Mouse (Mus musculus) myocyte (in vitro differentiated cells): ENCODE results near the gene Itgb2. TPM values are rescaled to one million over a fixed set of nuclear protein-coding genes. Genes with fewer than 3 reads are reported as not detected.
A peak's percentile ranks its signal among the peaks of the same experiment; 100 is the strongest.

Source experiments
- H3K27me3 ChIP-seq: one replicate; pipeline ENCODE4 v1.6.1; 2011; ENCODE audit not compliant: control insufficient read depth, insufficient read depth, insufficient read length
- H3K36me3 ChIP-seq: one replicate; pipeline ENCODE4 v1.6.1; 2011; ENCODE audit not compliant: control insufficient read depth, insufficient read depth
- H3K4me2 ChIP-seq: one replicate; pipeline ENCODE4 v1.6.1; 2011; ENCODE audit warnings: low read depth, control low read depth
- H3K4me3 ChIP-seq: one replicate; pipeline ENCODE4 v1.5.1; 2011; ENCODE audit warnings: mild to moderate bottlenecking, control low read depth, moderate library complexity
- H3K79me2 ChIP-seq: one replicate; pipeline ENCODE4 v1.6.1; 2011; ENCODE audit not compliant: control insufficient read depth, insufficient read depth
- H3ac ChIP-seq: one replicate; pipeline ENCODE4 v1.6.1; 2011; ENCODE audit not compliant: control insufficient read depth, insufficient read length
- CEBPB ChIP-seq: IDR thresholded peaks from 2 replicates; pipeline ENCODE4 v1.6.1; 2011; ENCODE audit warnings: mild to moderate bottlenecking, moderate library complexity; ENCODE audit not compliant: poor library complexity, insufficient read depth, severe bottlenecking
- E2F4 ChIP-seq: IDR thresholded peaks from one replicate; pipeline ENCODE4 v1.6.1; 2011; ENCODE audit warnings: mild to moderate bottlenecking, control low read depth, moderate library complexity; ENCODE audit not compliant: insufficient read depth
- MAX ChIP-seq: IDR thresholded peaks from one replicate; pipeline ENCODE4 v1.6.1; 2011; ENCODE audit warnings: low read depth, mild to moderate bottlenecking, control low read depth
- MYOD1 ChIP-seq, 3 experiments: IDR thresholded peaks; one replicate each; pipeline ENCODE4 v1.6.1; 2011; ENCODE audit warnings: control low read depth in 2 of 3, low read depth in 2 of 3, mild to moderate bottlenecking in 2 of 3, moderate library complexity in 1 of 3; ENCODE audit not compliant: insufficient read length in 2 of 3, control insufficient read depth in 1 of 3
- MYOG ChIP-seq, 3 experiments: IDR thresholded peaks; one replicate each; pipeline ENCODE4 v1.6.1; 2011; ENCODE audit warnings: control low read depth in 2 of 3, low read depth in 2 of 3, mild to moderate bottlenecking in 2 of 3; ENCODE audit not compliant: insufficient read length in 2 of 3, control insufficient read depth in 1 of 3, insufficient read depth in 1 of 3
- POLR2A ChIP-seq: IDR thresholded peaks from one replicate; pipeline ENCODE4 v1.6.1; 2011; ENCODE audit warnings: low read depth, mild to moderate bottlenecking, control low read depth, moderate library complexity; ENCODE audit not compliant: insufficient read length
- POLR2AphosphoS2 ChIP-seq: IDR thresholded peaks from one replicate; pipeline ENCODE4 v1.6.1; 2011; ENCODE audit warnings: low read depth, control low read depth; ENCODE audit not compliant: insufficient read length
- REST ChIP-seq: IDR thresholded peaks from one replicate; pipeline ENCODE4 v1.6.1; 2011; ENCODE audit warnings: mild to moderate bottlenecking, control low read depth, moderate library complexity; ENCODE audit not compliant: insufficient read depth, insufficient read length
- SRF ChIP-seq: IDR thresholded peaks from one replicate; pipeline ENCODE4 v1.6.1; 2011; ENCODE audit warnings: low read depth; ENCODE audit not compliant: control insufficient read depth, insufficient read length
- TCF12 ChIP-seq: IDR thresholded peaks from one replicate; pipeline ENCODE4 v1.6.1; 2011; ENCODE audit warnings: mild to moderate bottlenecking, control low read depth; ENCODE audit not compliant: poor library complexity, insufficient read depth, severe bottlenecking
- TCF3 ChIP-seq: IDR thresholded peaks from one replicate; pipeline ENCODE4 v1.6.1; 2011; ENCODE audit warnings: low read depth, control low read depth; ENCODE audit not compliant: insufficient read length
- USF1 ChIP-seq: IDR thresholded peaks from one replicate; pipeline ENCODE4 v1.6.1; 2011; ENCODE audit warnings: low read depth, mild to moderate bottlenecking, control low read depth, moderate library complexity
- polyA plus RNA-seq: library from polyadenylated mRNA; unstranded; fragments of >200 nt; fragmentation: generic; extraction: Trizol; gene quantifications from one replicate; pipeline ENCODE4 v1.2.1, GENCODE M21; 2012; ENCODE audit warnings: missing spikeins

Gene Itgb2
- polyA plus RNA-seq, 1 experiment, result 1.3 TPM

DNA sequence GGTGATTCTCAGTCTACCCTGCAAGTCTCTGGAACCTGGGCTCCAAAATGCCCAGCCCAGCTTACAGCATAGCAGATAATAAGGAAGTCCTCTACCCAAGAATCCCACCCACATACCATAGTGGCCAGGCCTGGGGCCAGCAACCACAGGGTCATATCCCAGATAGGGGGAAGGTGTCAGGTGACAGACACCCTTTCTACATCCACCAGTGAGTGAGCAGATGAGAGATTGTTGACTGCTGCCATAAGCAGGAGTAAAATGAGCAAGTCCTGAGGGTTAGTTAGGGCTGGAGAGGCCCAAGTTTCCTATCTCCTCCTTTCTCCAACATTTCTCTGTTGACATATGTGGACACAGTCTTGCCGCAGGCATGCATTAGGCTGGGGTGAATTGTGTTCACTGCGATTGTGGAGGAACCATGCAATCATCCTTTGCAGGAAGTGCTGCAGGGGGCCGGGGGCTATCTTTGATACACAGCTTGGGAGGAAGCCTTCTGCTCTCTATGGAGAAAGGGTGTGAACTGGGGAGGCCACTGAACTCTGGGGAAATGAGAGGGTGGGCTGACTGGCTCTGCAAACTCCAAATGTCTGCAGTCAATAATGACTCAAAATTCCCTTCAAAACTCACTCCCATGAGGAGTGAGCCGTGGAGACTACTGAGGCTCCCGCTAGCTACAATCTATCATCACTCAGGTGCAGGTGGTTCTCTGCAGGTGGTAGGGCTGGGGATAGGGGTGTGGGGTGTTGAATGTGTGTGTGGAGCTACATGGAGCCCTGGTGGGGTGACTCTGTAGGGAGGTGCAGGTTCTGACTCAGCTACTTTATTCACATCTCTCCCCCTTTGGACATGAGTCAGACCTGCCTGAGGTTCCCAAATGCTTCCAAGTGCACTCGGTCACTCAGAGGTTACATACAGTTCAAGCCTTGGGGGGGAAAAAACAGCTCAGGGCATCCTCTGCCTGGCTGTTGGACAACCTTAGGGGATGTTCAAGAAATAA lies 1.3 kb downstream of the Itgb2 start:
- Histone ChIP-seq H3K4me2 (peak overlapping the region; percentile 44), H3K4me3 (no peak overlapping the region)
- no peak for TF ChIP-seq POLR2AphosphoS2
- TF ChIP-seq POLR2A, result no peak
- no peak for TF ChIP-seq TCF12
- TF ChIP-seq MYOG (IDR thresholded peaks at IDR 0.05; ENCODE audit: control insufficient read depth in 1 of 3, insufficient read depth in 1 of 3, insufficient read length in 2 of 3, low read depth in 2 of 3), result no peak
- no peak for TF ChIP-seq MYOD1 (IDR thresholded peaks at IDR 0.05; ENCODE audit: control insufficient read depth in 1 of 3, insufficient read length in 2 of 3, low read depth in 2 of 3)
- TF ChIP-seq REST, result no peak
- TF ChIP-seq MAX, result no peak
- TF ChIP-seq SRF, result no peak
- TF ChIP-seq USF1, result no peak
- no peak for TF ChIP-seq TCF3
- no peak for TF ChIP-seq CEBPB
- no peak for TF ChIP-seq E2F4

DNA sequence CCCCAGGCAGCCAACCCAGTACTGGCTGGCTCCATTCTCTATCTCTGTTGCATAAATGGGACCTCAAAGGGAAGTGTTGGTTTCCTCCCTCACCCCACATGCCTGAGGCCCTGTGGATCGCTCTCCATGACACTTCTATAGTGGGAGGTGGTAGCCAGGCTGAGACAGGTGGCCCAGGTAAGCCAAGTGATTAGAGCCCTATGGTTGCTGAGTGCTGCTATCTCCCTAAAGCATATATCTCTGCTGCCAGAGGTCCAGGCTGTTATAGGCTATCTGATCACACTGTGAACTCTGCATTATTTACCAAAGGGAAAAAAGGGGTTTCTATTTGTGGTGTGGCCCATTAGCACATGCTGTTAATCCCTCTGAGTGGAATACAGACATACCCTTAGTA lies 2.0 kb downstream of the Itgb2 start:
- H3K4me3 ChIP-seq, result no peak overlapping the region
- H3K79me2 ChIP-seq, result no peaks in the 10 kb centered on the region
- H3K27me3 ChIP-seq, result no peaks in the 10 kb centered on the region
- TF ChIP-seq E2F4 (no peak), USF1 (no peak), CEBPB (no peak), MAX (no peak), TCF3 (no peak), REST (no peak), SRF (no peak), MYOG (IDR thresholded peaks at IDR 0.05; ENCODE audit: control insufficient read depth in 1 of 3, insufficient read depth in 1 of 3, insufficient read length in 2 of 3, low read depth in 2 of 3) (no peak), MYOD1 (IDR thresholded peaks at IDR 0.05; ENCODE audit: control insufficient read depth in 1 of 3, insufficient read length in 2 of 3, low read depth in 2 of 3) (no peak)
- no peak overlapping the region for H3ac ChIP-seq
- H3K36me3 ChIP-seq, result no peaks in the 10 kb centered on the region
- peak overlapping the region; percentile 44 for H3K4me2 ChIP-seq

More for the DNA sequence above, 1.3 kb downstream of the Itgb2 start:
- Histone ChIP-seq H3K27me3 (no peaks in the 10 kb centered on the region), H3K36me3 (no peaks in the 10 kb centered on the region), H3ac (no peak overlapping the region), H3K79me2 (no peaks in the 10 kb centered on the region)

DNA sequence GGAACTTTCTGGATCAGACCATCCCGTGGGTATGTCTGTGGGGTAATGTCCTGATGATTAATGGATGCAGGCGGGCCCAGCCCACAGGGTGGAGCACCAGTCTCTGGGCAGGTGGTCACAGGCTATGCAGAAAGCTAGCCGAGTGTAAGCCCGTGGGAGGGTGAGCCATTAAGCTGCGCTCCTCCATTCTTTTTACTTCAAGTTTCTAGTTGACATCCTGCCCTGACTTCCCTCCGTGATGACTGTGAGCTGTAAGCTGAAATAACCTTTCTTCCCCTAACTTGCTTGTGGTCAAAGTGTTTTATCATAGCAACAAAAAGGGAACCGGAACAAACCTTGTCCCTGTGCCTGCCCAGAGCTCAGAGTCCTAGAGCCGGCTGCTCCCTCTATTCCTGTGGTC lies 6.7 kb downstream of the Itgb2 start:
- Histone ChIP-seq H3K36me3 (no peaks in the 10 kb centered on the region), H3K79me2 (no peaks in the 10 kb centered on the region), H3K4me2 (no peak overlapping the region)

DNA sequence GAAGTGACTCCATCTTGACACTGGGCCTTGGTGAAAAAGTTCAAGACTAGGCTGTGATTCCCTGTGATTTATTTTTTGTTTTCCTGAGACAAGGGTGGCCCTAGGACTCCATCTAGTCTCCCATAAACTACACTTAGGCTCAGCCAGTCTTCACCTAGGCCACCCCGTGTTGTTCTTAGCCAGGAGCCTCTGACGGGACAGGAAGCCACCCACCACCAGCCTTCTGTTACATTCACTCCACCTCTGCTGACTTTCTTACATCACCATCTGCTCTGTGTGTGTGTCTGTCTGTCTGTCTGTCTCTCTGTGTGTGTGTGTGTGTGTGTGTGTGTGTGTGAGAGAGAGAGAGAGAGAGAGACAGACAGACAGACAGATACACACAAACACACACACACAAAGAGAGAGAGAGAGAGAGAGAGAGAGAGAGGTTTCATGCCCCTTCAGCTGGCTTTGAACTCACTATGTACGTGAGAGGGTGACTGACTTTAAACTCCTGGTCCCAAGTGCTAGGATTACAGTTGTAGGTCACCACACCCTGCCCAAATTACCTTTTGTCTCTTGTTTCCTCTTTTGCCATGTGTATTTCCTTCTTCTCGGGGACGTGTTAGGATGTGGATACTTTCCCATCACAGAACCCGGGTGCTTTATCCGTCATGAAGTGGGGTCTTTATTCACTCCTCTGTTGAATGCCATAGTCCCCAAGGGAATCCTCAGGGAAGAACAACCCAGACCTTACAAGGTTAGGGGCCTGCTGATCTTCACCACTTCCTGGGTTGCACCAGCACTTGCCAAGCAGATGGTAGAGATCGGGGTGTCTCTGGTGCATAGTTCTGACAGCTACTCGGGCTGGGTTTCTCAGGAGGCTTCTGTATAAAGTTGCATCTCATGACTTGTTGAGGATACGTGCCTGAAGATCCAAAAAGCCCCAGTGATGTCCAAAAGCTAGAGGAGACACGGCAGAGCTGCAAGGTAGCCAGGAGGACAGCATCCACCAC lies 7.5 kb downstream of the Itgb2 start:
- no peaks in the 10 kb centered on the region for H3K79me2 ChIP-seq
- H3K4me3 ChIP-seq, result no peak overlapping the region
- H3K4me2 ChIP-seq, result no peak overlapping the region
- H3ac ChIP-seq, result no peak overlapping the region
- H3K36me3 ChIP-seq, result no peaks in the 10 kb centered on the region
- H3K27me3 ChIP-seq, result no peaks in the 10 kb centered on the region
- no peak for TF ChIP-seq MYOG (IDR thresholded peaks at IDR 0.05; ENCODE audit: control insufficient read depth in 1 of 3, insufficient read depth in 1 of 3, insufficient read length in 2 of 3, low read depth in 2 of 3)
- TF ChIP-seq POLR2A, result no peak
- no peak for TF ChIP-seq E2F4
- TF ChIP-seq USF1, result no peak
- TF ChIP-seq MYOD1 (IDR thresholded peaks at IDR 0.05; ENCODE audit: control insufficient read depth in 1 of 3, insufficient read length in 2 of 3, low read depth in 2 of 3), result no peak
- no peak for TF ChIP-seq TCF12
- no peak for TF ChIP-seq POLR2AphosphoS2
- TF ChIP-seq REST, result no peak
- TF ChIP-seq TCF3, result no peak
- TF ChIP-seq MAX, result no peak
- no peak for TF ChIP-seq CEBPB
- no peak for TF ChIP-seq SRF

More for the DNA sequence above, 6.7 kb downstream of the Itgb2 start:
- TF ChIP-seq POLR2A (no peak), MYOD1 (IDR thresholded peaks at IDR 0.05; ENCODE audit: control insufficient read depth in 1 of 3, insufficient read length in 2 of 3, low read depth in 2 of 3) (peak in 1 of 3 experiments; percentile 42)
- Histone ChIP-seq H3K27me3 (no peaks in the 10 kb centered on the region), H3K4me3 (no peak overlapping the region), H3ac (no peak overlapping the region)
